Mouse (Mus musculus): ENCODE measurements around the gene Camta1. TPM values are rescaled to one million over a fixed set of nuclear protein-coding genes. Genes with fewer than 3 reads are reported as not detected.
A peak's percentile ranks its signal among the peaks of the same experiment; 100 is the strongest.

Gene Camta1
- polyA plus RNA-seq, 1 experiment from 2014 or later: 115 TPM

DNA sequence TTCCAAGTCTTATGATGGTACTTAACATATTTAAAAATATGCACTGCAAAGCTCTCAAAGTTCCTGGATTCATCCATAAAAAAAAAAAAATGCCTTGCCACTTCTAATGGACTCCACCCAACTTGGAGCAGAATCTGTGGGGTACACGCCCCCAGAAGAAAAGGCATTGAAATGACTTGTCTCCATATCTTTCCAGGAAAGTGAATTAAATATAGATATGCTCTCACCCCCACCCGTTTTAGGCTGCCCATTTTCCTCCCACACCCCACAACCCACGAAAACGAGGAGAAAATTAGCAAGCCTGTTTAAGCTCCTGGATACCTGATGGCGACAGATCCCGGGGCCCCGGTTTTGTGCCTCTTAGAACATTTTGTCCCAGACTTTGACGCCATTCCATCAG lies 220.7 kb downstream of the Camta1 start:
- no peak for ATAC-seq (replicated peaks; ENCODE audit: low FRiP score, low read depth)
- TF ChIP-seq CTCF (IDR thresholded peaks at IDR 0.05; ENCODE audit: low read depth): no peak
- Histone ChIP-seq H3K4me2 (ENCODE audit: low read length) (no peak overlapping the region), H3K9ac (ENCODE audit: low read depth, low read length) (no peak overlapping the region), H3K27me3 (ENCODE audit: insufficient read depth, low read length) (no peaks in the 10 kb centered on the region), H3K36me3 (ENCODE audit: insufficient read depth, low read length) (no peaks in the 10 kb centered on the region), H3K9me3 (replicated peaks; ENCODE audit: low read length) (no peaks in the 10 kb centered on the region), H3K4me1 (replicated peaks; ENCODE audit: insufficient read depth, low read length) (no peaks in the 10 kb centered on the region; the same call in 1 of the 2 replicates), H3K4me3 (replicated peaks; ENCODE audit: low read depth, low read length) (no peak overlapping the region), H3K27ac (no peak overlapping the region)
- 72% methylated on average over 8 of the region's 8 CpGs for WGBS
- no peak for DNase-seq (ENCODE audit: low spot score)

DNA sequence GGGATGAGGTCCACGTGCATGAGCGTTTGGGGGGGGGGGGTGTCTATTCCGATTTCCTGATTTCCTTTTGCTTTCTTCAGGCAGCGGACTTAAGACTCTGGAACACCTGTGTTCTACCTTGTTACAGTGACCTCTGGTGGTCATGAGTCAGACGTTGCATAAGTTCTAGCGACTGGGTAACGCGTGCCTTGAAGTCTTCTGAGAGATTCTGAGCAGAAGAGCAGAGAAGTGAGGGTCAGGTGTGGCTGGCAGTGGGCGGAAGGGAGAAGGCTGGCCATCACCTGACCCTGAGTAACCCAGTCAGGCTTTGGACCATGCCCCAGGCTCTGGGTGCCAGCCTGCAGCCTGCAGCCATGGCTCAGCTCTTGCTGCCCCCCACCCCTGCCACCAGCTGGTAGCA lies 222.7 kb downstream of the Camta1 start:
- H3K9me3 ChIP-seq (replicated peaks; ENCODE audit: low read length): no peaks in the 10 kb centered on the region
- DNase-seq (ENCODE audit: low spot score) (peak; percentile 64), ATAC-seq (replicated peaks; ENCODE audit: low FRiP score, low read depth) (no peak)
- H3K27ac ChIP-seq: no peak overlapping the region
- no peaks in the 10 kb centered on the region for H3K27me3 ChIP-seq (ENCODE audit: insufficient read depth, low read length)
- 13% methylated on average over 9 of the region's 9 CpGs for WGBS
- no peaks in the 10 kb centered on the region; the same call in 1 of the 2 replicates for H3K4me1 ChIP-seq (replicated peaks; ENCODE audit: insufficient read depth, low read length)
- no peak overlapping the region for H3K4me2 ChIP-seq (ENCODE audit: low read length)
- H3K9ac ChIP-seq (ENCODE audit: low read depth, low read length): no peak overlapping the region
- no peak overlapping the region for H3K4me3 ChIP-seq (replicated peaks; ENCODE audit: low read depth, low read length)
- peak; percentile 63 for TF ChIP-seq CTCF (IDR thresholded peaks at IDR 0.05; ENCODE audit: low read depth)
- H3K36me3 ChIP-seq (ENCODE audit: insufficient read depth, low read length): no peaks in the 10 kb centered on the region

DNA sequence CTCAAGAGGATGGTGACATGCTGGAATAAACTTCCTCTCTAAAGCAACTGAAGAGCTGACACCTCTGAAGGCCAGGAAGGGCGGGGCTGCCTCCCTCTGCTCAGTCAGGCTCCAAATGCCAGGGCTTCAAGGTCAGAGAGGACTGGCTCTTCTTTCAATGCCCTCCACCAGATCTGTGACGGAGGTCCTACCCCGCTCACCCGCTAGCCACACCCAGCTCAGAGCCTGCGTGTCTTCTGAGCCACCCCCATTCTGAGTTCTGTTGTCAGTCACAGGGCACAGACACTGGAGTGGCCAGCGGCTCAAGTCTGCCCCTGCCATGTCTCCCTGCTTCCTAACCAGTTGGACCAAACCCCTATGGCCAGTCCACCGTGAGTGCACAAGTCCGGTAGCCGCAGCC lies 224.3 kb downstream of the Camta1 start:
- peak; percentile 61 for DNase-seq (ENCODE audit: low spot score)
- TF ChIP-seq CTCF (IDR thresholded peaks at IDR 0.05; ENCODE audit: low read depth): no peak
- H3K4me1 ChIP-seq (replicated peaks; ENCODE audit: insufficient read depth, low read length): no peaks in the 10 kb centered on the region; the same call in 1 of the 2 replicates
- no peaks in the 10 kb centered on the region for H3K9me3 ChIP-seq (replicated peaks; ENCODE audit: low read length)
- H3K9ac ChIP-seq (ENCODE audit: low read depth, low read length): no peak overlapping the region
- no peak overlapping the region for H3K27ac ChIP-seq
- no peak for ATAC-seq (replicated peaks; ENCODE audit: low FRiP score, low read depth)
- WGBS: 27% methylated on average over 9 of the region's 9 CpGs
- H3K36me3 ChIP-seq (ENCODE audit: insufficient read depth, low read length): no peaks in the 10 kb centered on the region
- H3K4me2 ChIP-seq (ENCODE audit: low read length): no peak overlapping the region
- no peaks in the 10 kb centered on the region for H3K27me3 ChIP-seq (ENCODE audit: insufficient read depth, low read length)
- H3K4me3 ChIP-seq (replicated peaks; ENCODE audit: low read depth, low read length): no peak overlapping the region

DNA sequence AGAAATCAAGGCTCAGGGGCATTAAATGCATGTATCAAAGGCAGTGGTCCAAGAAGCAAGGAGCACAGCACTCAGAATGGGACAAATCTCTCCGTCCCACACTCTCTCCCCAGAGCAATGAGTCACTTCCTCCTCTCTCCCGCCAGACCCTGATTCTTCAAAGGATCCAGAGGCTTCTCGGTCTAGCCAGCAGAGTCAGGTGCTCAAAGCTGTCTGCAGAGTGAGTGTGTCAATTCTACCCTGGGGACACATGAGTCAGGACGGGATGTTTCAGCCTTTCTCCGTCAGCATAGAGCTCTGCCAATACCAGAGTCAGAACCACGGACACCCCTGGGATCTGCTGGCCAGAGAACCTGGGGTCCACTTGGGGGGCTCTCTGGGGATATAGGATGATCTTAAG lies 226.9 kb downstream of the Camta1 start:
- H3K27ac ChIP-seq: no peak overlapping the region
- ATAC-seq (replicated peaks; ENCODE audit: low FRiP score, low read depth): no peak
- WGBS: 24% methylated on average over 6 of the region's 6 CpGs
- no peaks in the 10 kb centered on the region for H3K27me3 ChIP-seq (ENCODE audit: insufficient read depth, low read length)
- H3K9ac ChIP-seq (ENCODE audit: low read depth, low read length): no peak overlapping the region
- no peaks in the 10 kb centered on the region for H3K36me3 ChIP-seq (ENCODE audit: insufficient read depth, low read length)
- H3K4me1 ChIP-seq (replicated peaks; ENCODE audit: insufficient read depth, low read length): peaks cover 12% of the 10 kb centered on the region; the same call in 1 of the 2 replicates
- no peak overlapping the region for H3K4me3 ChIP-seq (replicated peaks; ENCODE audit: low read depth, low read length)
- DNase-seq (ENCODE audit: low spot score): no peak
- no peaks in the 10 kb centered on the region for H3K9me3 ChIP-seq (replicated peaks; ENCODE audit: low read length)
- H3K4me2 ChIP-seq (ENCODE audit: low read length): no peak overlapping the region
- TF ChIP-seq CTCF (IDR thresholded peaks at IDR 0.05; ENCODE audit: low read depth): no peak

DNA sequence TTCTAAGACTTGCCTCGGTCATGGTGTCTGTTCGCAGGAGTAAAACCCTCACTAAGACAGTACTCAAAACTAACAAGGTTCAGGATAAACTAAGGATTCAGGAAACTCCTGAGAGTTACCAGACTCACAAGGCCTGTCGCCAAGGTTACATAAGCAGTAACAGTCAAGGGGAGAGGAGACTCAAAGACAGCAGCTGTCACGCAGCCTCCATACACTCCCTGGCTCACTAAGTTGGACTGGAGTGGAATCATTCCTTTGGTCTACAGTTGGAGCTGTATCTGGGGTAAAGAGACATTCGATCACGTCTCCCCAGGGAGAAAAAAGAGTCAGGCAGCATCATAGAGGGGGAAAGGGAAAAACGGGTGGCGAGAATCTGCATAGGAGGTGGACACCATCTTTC lies 227.9 kb downstream of the Camta1 start:
- no peak overlapping the region for H3K9ac ChIP-seq (ENCODE audit: low read depth, low read length)
- WGBS: 87% methylated on average over 8 of the region's 8 CpGs
- peaks cover 13% of the 10 kb centered on the region; the same call in 1 of the 2 replicates for H3K4me1 ChIP-seq (replicated peaks; ENCODE audit: insufficient read depth, low read length)

DNA sequence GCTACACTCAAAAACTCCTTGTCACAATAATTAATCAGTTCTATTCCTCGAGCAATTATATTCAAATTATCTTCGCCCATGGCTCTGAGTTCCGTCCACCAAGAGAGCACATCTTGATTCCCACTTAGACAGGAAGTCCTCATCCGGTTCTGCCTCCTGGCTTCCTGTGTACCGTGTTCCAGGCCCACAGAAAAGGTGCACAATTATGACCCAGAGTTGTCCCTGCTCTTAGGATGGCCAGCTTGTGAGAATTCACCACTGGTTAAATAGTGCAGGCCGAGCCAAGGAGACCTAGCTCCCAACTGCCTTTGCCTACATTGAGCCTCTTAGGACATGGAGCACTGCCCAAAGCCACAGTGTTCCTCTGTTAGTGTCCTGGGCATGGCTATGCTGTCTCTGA lies 229.4 kb downstream of the Camta1 start:
- no peak for ATAC-seq (replicated peaks; ENCODE audit: low FRiP score, low read depth)
- Histone ChIP-seq H3K9ac (ENCODE audit: low read depth, low read length) (no peak overlapping the region), H3K36me3 (ENCODE audit: insufficient read depth, low read length) (no peaks in the 10 kb centered on the region), H3K27me3 (ENCODE audit: insufficient read depth, low read length) (no peaks in the 10 kb centered on the region), H3K4me3 (replicated peaks; ENCODE audit: low read depth, low read length) (no peak overlapping the region), H3K9me3 (replicated peaks; ENCODE audit: low read length) (no peaks in the 10 kb centered on the region), H3K4me2 (ENCODE audit: low read length) (no peak overlapping the region), H3K27ac (no peak overlapping the region), H3K4me1 (replicated peaks; ENCODE audit: insufficient read depth, low read length) (peaks cover 13% of the 10 kb centered on the region; the same call in 1 of the 2 replicates)
- WGBS: 78% methylated on average over 6 of the region's 6 CpGs
- DNase-seq (ENCODE audit: low spot score): no peak
- TF ChIP-seq CTCF (IDR thresholded peaks at IDR 0.05; ENCODE audit: low read depth): no peak

More for the DNA sequence above, 227.9 kb downstream of the Camta1 start:
- no peak for DNase-seq (ENCODE audit: low spot score)
- no peaks in the 10 kb centered on the region for H3K27me3 ChIP-seq (ENCODE audit: insufficient read depth, low read length)
- TF ChIP-seq CTCF (IDR thresholded peaks at IDR 0.05; ENCODE audit: low read depth): no peak
- H3K4me3 ChIP-seq (replicated peaks; ENCODE audit: low read depth, low read length): no peak overlapping the region
- no peaks in the 10 kb centered on the region for H3K9me3 ChIP-seq (replicated peaks; ENCODE audit: low read length)
- no peaks in the 10 kb centered on the region for H3K36me3 ChIP-seq (ENCODE audit: insufficient read depth, low read length)
- no peak overlapping the region for H3K4me2 ChIP-seq (ENCODE audit: low read length)
- no peak overlapping the region for H3K27ac ChIP-seq
- ATAC-seq (replicated peaks; ENCODE audit: low FRiP score, low read depth): no peak

DNA sequence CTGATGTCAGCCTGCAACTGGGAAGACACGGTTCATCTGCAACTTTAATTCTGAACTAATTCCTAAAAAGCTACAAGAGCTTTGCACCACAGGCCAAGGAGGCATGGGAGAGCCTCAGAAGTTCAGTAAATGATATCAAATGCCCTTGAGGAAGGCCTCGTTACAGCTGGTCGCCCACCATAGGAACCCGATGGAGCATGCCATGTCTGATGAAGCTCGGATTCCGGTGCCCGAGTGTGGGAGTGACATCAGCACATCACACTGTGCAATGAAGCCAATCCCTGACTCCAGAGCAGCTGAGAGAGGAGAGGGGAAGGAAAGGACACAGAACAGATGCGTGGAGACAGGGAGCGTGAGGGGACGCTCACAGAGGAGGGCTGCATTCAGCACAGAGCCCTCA lies 231.0 kb downstream of the Camta1 start:
- Histone ChIP-seq H3K27me3 (ENCODE audit: insufficient read depth, low read length) (no peaks in the 10 kb centered on the region), H3K4me1 (replicated peaks; ENCODE audit: insufficient read depth, low read length) (peaks cover 13% of the 10 kb centered on the region; the same call in 1 of the 2 replicates), H3K9ac (ENCODE audit: low read depth, low read length) (no peak overlapping the region), H3K4me2 (ENCODE audit: low read length) (no peak overlapping the region), H3K36me3 (ENCODE audit: insufficient read depth, low read length) (no peaks in the 10 kb centered on the region), H3K9me3 (replicated peaks; ENCODE audit: low read length) (no peaks in the 10 kb centered on the region), H3K27ac (no peak overlapping the region), H3K4me3 (replicated peaks; ENCODE audit: low read depth, low read length) (no peak overlapping the region)
- DNase-seq (ENCODE audit: low spot score): peak; percentile 88
- WGBS: 33% methylated on average over 10 of the region's 10 CpGs
- no peak for TF ChIP-seq CTCF (IDR thresholded peaks at IDR 0.05; ENCODE audit: low read depth)
- peak; percentile 90 for ATAC-seq (replicated peaks; ENCODE audit: low FRiP score, low read depth)
